ENCODE assay signal across 15 mouse cellular contexts in the genomic region with DNA sequence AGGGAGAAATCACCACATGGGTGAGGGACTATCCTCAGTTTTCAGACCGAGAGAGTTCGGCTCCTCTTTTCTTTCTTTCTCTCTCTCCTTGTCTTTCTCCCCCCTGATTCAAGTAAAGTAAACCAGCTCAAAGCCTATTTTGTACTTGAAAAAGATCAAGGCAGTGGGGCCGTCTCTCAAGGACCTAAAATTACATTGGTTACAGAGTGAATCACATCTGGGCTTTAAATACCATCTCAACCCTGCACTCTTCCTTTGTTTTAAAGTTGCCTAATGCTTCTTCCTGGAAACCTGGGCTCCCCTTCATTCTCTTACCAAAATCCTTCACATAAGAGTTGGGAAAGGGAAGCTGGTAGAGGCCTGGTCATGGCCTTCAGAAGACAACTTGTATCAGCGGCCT.
"Had no signal": no experiment of that assay in that cellular context is flagged by ENCODE, and none has a peak within 500 bp of the region (broad histone marks: within the 10 kb centered on the region; RNA-seq: fewer than 3 reads in every experiment).

No protein-coding gene starts in this region.

- H3K4me3 ChIP-seq: intestine, embryonic 15.5 days; layer of hippocampus, adult 2 months; limb, embryonic 13.5 days; midbrain, embryonic 12.5 days had no signal

- H3K27me3 ChIP-seq: intestine, embryonic 15.5 days; limb, embryonic 13.5 days had no signal

- H3K27ac ChIP-seq: intestine, embryonic 15.5 days; layer of hippocampus, adult 2 months; limb, embryonic 13.5 days; liver, embryonic 14.5 days; midbrain, embryonic 12.5 days; stomach, postnatal 0 days had no signal

- H3K9ac ChIP-seq: intestine, embryonic 15.5 days; limb, embryonic 13.5 days; liver, embryonic 14.5 days; midbrain, embryonic 12.5 days had no signal

- H3K4me2 ChIP-seq: intestine, embryonic 15.5 days; limb, embryonic 13.5 days; midbrain, embryonic 12.5 days had no signal

- ATAC-seq: intestine, embryonic 15.5 days had no signal

- H3K36me3 ChIP-seq: intestine, embryonic 15.5 days; limb, embryonic 13.5 days; midbrain, embryonic 12.5 days had no signal

- H3K9me3 ChIP-seq: intestine, embryonic 15.5 days; limb, embryonic 13.5 days; midbrain, embryonic 12.5 days had no signal

- DNase-seq: kidney, adult 18-20 months; kidney, postnatal 10 days; kidney, postnatal 4 days; left cerebral cortex, postnatal 4 days; lung, adult 18-20 months; lung, postnatal 4 days; right cerebral cortex, adult 18-20 months; right cerebral cortex, postnatal 25 days; thymus, postnatal 4 days had no signal
